In genomic region chr12:83373081-83373480, GRCm38 (mm10) we compare ENCODE assay signal across 12 mouse cellular contexts.
"Had no signal": no experiment of that assay in that cellular context is flagged by ENCODE, and none has a peak within 500 bp of the region (broad histone marks: within the 10 kb centered on the region; RNA-seq: fewer than 3 reads in every experiment).

No protein-coding gene starts in this region.

- H3K36me3 ChIP-seq: limb, embryonic 10.5 days; midbrain, embryonic 13.5 days; stomach, embryonic 15.5 days had no signal

- H3K4me2 ChIP-seq: midbrain, embryonic 13.5 days; stomach, embryonic 15.5 days had no signal

- H3K4me3 ChIP-seq: limb, embryonic 10.5 days; midbrain, embryonic 13.5 days; stomach, embryonic 15.5 days had no signal

- H3K27ac ChIP-seq: limb, embryonic 10.5 days; liver, embryonic 14.5 days; midbrain, embryonic 13.5 days; stomach, embryonic 15.5 days had no signal

- H3K27me3 ChIP-seq: midbrain, embryonic 13.5 days; stomach, embryonic 15.5 days had no signal

- H3K9ac ChIP-seq: liver, embryonic 14.5 days; midbrain, embryonic 13.5 days; stomach, embryonic 15.5 days had no signal

- ATAC-seq: lung, postnatal 0 days; midbrain, embryonic 13.5 days had no signal

- H3K9me3 ChIP-seq: limb, embryonic 10.5 days; stomach, embryonic 15.5 days had no signal

- H3K4me1 ChIP-seq: stomach, embryonic 15.5 days had no signal

- DNase-seq: kidney, adult 8-10 months; layer of hippocampus, adult 9-11 months; lung, adult 2 months; lung, postnatal 36 days; right cerebral cortex, postnatal 14 days; thymus, adult 2 months; thymus, postnatal 25 days had no signal
